Mouse (Mus musculus): ENCODE results near the gene Mier2. TPM values are rescaled to one million over a fixed set of nuclear protein-coding genes. Genes with fewer than 3 reads are reported as not detected.
A peak's percentile ranks its signal among the peaks of the same experiment; 100 is the strongest.

Mier2 gene
- polyA plus RNA-seq, 1 experiment, result 215 TPM

- peaks cover 23% of the 10 kb centered on the region for H3K4me1 ChIP-seq (replicated peaks; ENCODE audit: control insufficient read depth, insufficient read depth, low read length)
- WGBS, result 92% methylated on average over 2 of the region's 2 CpGs
- no peaks in the 10 kb centered on the region for H3K27me3 ChIP-seq (ENCODE audit: control insufficient read depth, insufficient read depth, low read length)
These were observed 20.6 kb downstream of the Mier2 start for GRCm38 (mm10) chr10:79534426-79534825.

GRCm38 (mm10) chr10:79533126-79533911 is 21.7 kb downstream of the Mier2 start, which contains the start of gene Plpp2:
Plpp2 (minus strand) TSS chr10:79533796.
- peak; percentile 65 for DNase-seq

More at GRCm38 (mm10) chr10:79534426-79534825, 20.6 kb downstream of the Mier2 start:
- H3K27ac ChIP-seq (ENCODE audit: control insufficient read depth, insufficient read depth, low read length), result no peak overlapping the region
- H3K36me3 ChIP-seq (ENCODE audit: control insufficient read depth, insufficient read depth, low read length), result no peaks in the 10 kb centered on the region
- no peak overlapping the region for H3K4me3 ChIP-seq (ENCODE audit: control insufficient read depth, insufficient read depth, low read length)
- DNase-seq, result no peak
- TF ChIP-seq POLR2A (IDR thresholded peaks at IDR 0.05; ENCODE audit: control insufficient read depth, extremely low read depth, insufficient read depth, low read length, poor library complexity), result no peak
- no peak for TF ChIP-seq CTCF (IDR thresholded peaks at IDR 0.05; ENCODE audit: borderline replicate concordance, control insufficient read depth, extremely low read depth, insufficient read depth, low read length, poor library complexity)

GRCm38 (mm10) chr10:79532678-79533077 is 22.3 kb downstream of the Mier2 start:
- TF ChIP-seq POLR2A (IDR thresholded peaks at IDR 0.05; ENCODE audit: control insufficient read depth, extremely low read depth, insufficient read depth, low read length, poor library complexity) (no peak), CTCF (IDR thresholded peaks at IDR 0.05; ENCODE audit: borderline replicate concordance, control insufficient read depth, extremely low read depth, insufficient read depth, low read length, poor library complexity) (no peak)
- WGBS, result 58% methylated on average over 3 of the region's 3 CpGs
- H3K36me3 ChIP-seq (ENCODE audit: control insufficient read depth, insufficient read depth, low read length), result no peaks in the 10 kb centered on the region
- H3K27me3 ChIP-seq (ENCODE audit: control insufficient read depth, insufficient read depth, low read length), result no peaks in the 10 kb centered on the region
- peaks cover 17% of the 10 kb centered on the region for H3K4me1 ChIP-seq (replicated peaks; ENCODE audit: control insufficient read depth, insufficient read depth, low read length)
- no peak overlapping the region for H3K27ac ChIP-seq (ENCODE audit: control insufficient read depth, insufficient read depth, low read length)
- no peak for DNase-seq
- H3K4me3 ChIP-seq (ENCODE audit: control insufficient read depth, insufficient read depth, low read length), result peak overlapping the region; percentile 73; the same call in 1 of the 2 replicates

More at GRCm38 (mm10) chr10:79533126-79533911, 21.7 kb downstream of the Mier2 start, which contains the start of gene Plpp2:
- Histone ChIP-seq H3K27ac (ENCODE audit: control insufficient read depth, insufficient read depth, low read length) (no peak within 1 kb of the TSS), H3K4me1 (replicated peaks; ENCODE audit: control insufficient read depth, insufficient read depth, low read length) (peaks cover 17% of the 10 kb centered on the region), H3K27me3 (ENCODE audit: control insufficient read depth, insufficient read depth, low read length) (no peaks in the 10 kb centered on the region), H3K36me3 (ENCODE audit: control insufficient read depth, insufficient read depth, low read length) (no peaks in the 10 kb centered on the region), H3K4me3 (ENCODE audit: control insufficient read depth, insufficient read depth, low read length) (peak within 1 kb of the TSS; percentile 73)
- WGBS, result 2% methylated on average over 52 of the region's 52 CpGs
- TF ChIP-seq CTCF (IDR thresholded peaks at IDR 0.05; ENCODE audit: borderline replicate concordance, control insufficient read depth, extremely low read depth, insufficient read depth, low read length, poor library complexity) (peak; percentile 47; the same call in 1 of the 2 replicates), POLR2A (IDR thresholded peaks at IDR 0.05; ENCODE audit: control insufficient read depth, extremely low read depth, insufficient read depth, low read length, poor library complexity) (no peak)

GRCm38 (mm10) chr10:79531593-79531992 is 23.4 kb downstream of the Mier2 start:
- H3K27me3 ChIP-seq (ENCODE audit: control insufficient read depth, insufficient read depth, low read length), result no peaks in the 10 kb centered on the region
- peaks cover 17% of the 10 kb centered on the region for H3K4me1 ChIP-seq (replicated peaks; ENCODE audit: control insufficient read depth, insufficient read depth, low read length)
- H3K36me3 ChIP-seq (ENCODE audit: control insufficient read depth, insufficient read depth, low read length), result no peaks in the 10 kb centered on the region
- no peak overlapping the region for H3K4me3 ChIP-seq (ENCODE audit: control insufficient read depth, insufficient read depth, low read length)
- no peak overlapping the region for H3K27ac ChIP-seq (ENCODE audit: control insufficient read depth, insufficient read depth, low read length)
- no peak for DNase-seq
- TF ChIP-seq POLR2A (IDR thresholded peaks at IDR 0.05; ENCODE audit: control insufficient read depth, extremely low read depth, insufficient read depth, low read length, poor library complexity), result no peak
- no peak for TF ChIP-seq CTCF (IDR thresholded peaks at IDR 0.05; ENCODE audit: borderline replicate concordance, control insufficient read depth, extremely low read depth, insufficient read depth, low read length, poor library complexity)
- 91% methylated on average over 3 of the region's 3 CpGs for WGBS

- Histone ChIP-seq H3K4me1 (replicated peaks; ENCODE audit: control insufficient read depth, insufficient read depth, low read length) (peaks cover 17% of the 10 kb centered on the region), H3K4me3 (ENCODE audit: control insufficient read depth, insufficient read depth, low read length) (no peak overlapping the region), H3K36me3 (ENCODE audit: control insufficient read depth, insufficient read depth, low read length) (no peaks in the 10 kb centered on the region), H3K27me3 (ENCODE audit: control insufficient read depth, insufficient read depth, low read length) (no peaks in the 10 kb centered on the region), H3K27ac (ENCODE audit: control insufficient read depth, insufficient read depth, low read length) (no peak overlapping the region)
- TF ChIP-seq POLR2A (IDR thresholded peaks at IDR 0.05; ENCODE audit: control insufficient read depth, extremely low read depth, insufficient read depth, low read length, poor library complexity) (no peak), CTCF (IDR thresholded peaks at IDR 0.05; ENCODE audit: borderline replicate concordance, control insufficient read depth, extremely low read depth, insufficient read depth, low read length, poor library complexity) (no peak)
- DNase-seq, result no peak
- 97% methylated on average over 13 of the region's 13 CpGs for WGBS
These were observed 24.3 kb downstream of the Mier2 start for GRCm38 (mm10) chr10:79530721-79531120.

GRCm38 (mm10) chr10:79530241-79530640 is 24.8 kb downstream of the Mier2 start:
- H3K36me3 ChIP-seq (ENCODE audit: control insufficient read depth, insufficient read depth, low read length), result no peaks in the 10 kb centered on the region
- TF ChIP-seq POLR2A (IDR thresholded peaks at IDR 0.05; ENCODE audit: control insufficient read depth, extremely low read depth, insufficient read depth, low read length, poor library complexity) (no peak), CTCF (IDR thresholded peaks at IDR 0.05; ENCODE audit: borderline replicate concordance, control insufficient read depth, extremely low read depth, insufficient read depth, low read length, poor library complexity) (no peak)
- no peak overlapping the region for H3K27ac ChIP-seq (ENCODE audit: control insufficient read depth, insufficient read depth, low read length)
- peaks cover 17% of the 10 kb centered on the region for H3K4me1 ChIP-seq (replicated peaks; ENCODE audit: control insufficient read depth, insufficient read depth, low read length)
- WGBS, result 90% methylated on average over 8 of the region's 8 CpGs
- H3K4me3 ChIP-seq (ENCODE audit: control insufficient read depth, insufficient read depth, low read length), result no peak overlapping the region
- no peaks in the 10 kb centered on the region for H3K27me3 ChIP-seq (ENCODE audit: control insufficient read depth, insufficient read depth, low read length)
- no peak for DNase-seq

Measured in thymus, adult 2 months (tissue).